In genomic region chr16:50431011-50431981, GRCm38 (mm10) we compare ENCODE assay signal across 8 mouse cellular contexts. TPM values are rescaled to one million over a fixed set of nuclear protein-coding genes. Genes with fewer than 3 reads are reported as not detected.
DNase-seq lines count a peak whose midpoint lies in the region; ATAC-seq lines count a peak whose summit lies in the region.

No protein-coding gene starts in this region.

- H3K9me3 ChIP-seq in embryonic facial prominence, embryonic 11.5 days (replicated peaks; ENCODE audit: control insufficient read depth, low read length): no peaks in the 10 kb centered on the region
- H3K9me3 ChIP-seq in liver, embryonic 13.5 days (replicated peaks): no peaks in the 10 kb centered on the region
- no peaks in the 10 kb centered on the region for H3K9me3 ChIP-seq in stomach, embryonic 14.5 days (ENCODE audit: control insufficient read depth, low read depth, low read length)

- peak; percentile 68 for ATAC-seq in embryonic facial prominence, embryonic 11.5 days (replicated peaks; ENCODE audit: insufficient number of reproducible peaks, low FRiP score, low TSS enrichment, low read depth)
- peak; percentile 66 for ATAC-seq in liver, embryonic 13.5 days (ENCODE audit: low read depth)
- peak; percentile 65 for ATAC-seq in stomach, embryonic 14.5 days (ENCODE audit: insufficient number of reproducible peaks, insufficient read depth, low FRiP score, low read depth)

- peak; percentile 62 to 74 for DNase-seq in B cell, adult 2 months
- DNase-seq in adrenal gland, postnatal 10 days: peak; percentile 73
- DNase-seq in embryonic facial prominence, embryonic 11.5 days (ENCODE audit: low spot score): peak; percentile 57
- peak; percentile 49 to 55 for DNase-seq in heart, adult 9 months (ENCODE audit: low spot score in 2 of 2)
- DNase-seq in kidney, adult 9 months: peak; percentile 55
- peak; percentile 29 for DNase-seq in liver, embryonic 13.5 days
- peak; percentile 74 for DNase-seq in naive thymus-derived CD4-positive, alpha-beta T cell, adult 2 months (ENCODE audit: low read depth)

- H3K36me3 ChIP-seq in embryonic facial prominence, embryonic 11.5 days (replicated peaks; ENCODE audit: control insufficient read depth, insufficient read depth, low read depth, low read length): no peaks in the 10 kb centered on the region
- no peaks in the 10 kb centered on the region for H3K36me3 ChIP-seq in liver, embryonic 13.5 days
- H3K36me3 ChIP-seq in stomach, embryonic 14.5 days (ENCODE audit: control insufficient read depth, insufficient read depth, low read length): no peaks in the 10 kb centered on the region

- H3K4me2 ChIP-seq in embryonic facial prominence, embryonic 11.5 days (ENCODE audit: low read depth, low read length): peak overlapping the region; percentile 98
- H3K4me2 ChIP-seq in liver, embryonic 13.5 days: peak overlapping the region; percentile 100
- H3K4me2 ChIP-seq in stomach, embryonic 14.5 days (replicated peaks; ENCODE audit: low read depth, low read length): peak overlapping the region; percentile 93

- H3K4me1 ChIP-seq in embryonic facial prominence, embryonic 11.5 days (ENCODE audit: control insufficient read depth, insufficient read depth, low read length): no peaks in the 10 kb centered on the region
- H3K4me1 ChIP-seq in liver, embryonic 13.5 days (replicated peaks): peaks cover 21% of the 10 kb centered on the region
- H3K4me1 ChIP-seq in stomach, embryonic 14.5 days (ENCODE audit: control insufficient read depth, insufficient read depth, low read length): 0 out of 2 replicates have a peak, but pooled peaks cover 5% of the 10 kb centered on the region

- H3K4me3 ChIP-seq in embryonic facial prominence, embryonic 11.5 days (ENCODE audit: low read depth, low read length): peak overlapping the region; percentile 93
- H3K4me3 ChIP-seq in liver, embryonic 13.5 days (replicated peaks): peak overlapping the region; percentile 86
- H3K4me3 ChIP-seq in stomach, embryonic 14.5 days (ENCODE audit: low read depth, low read length): peak overlapping the region; percentile 91

- peak overlapping the region; percentile 98 for H3K27ac ChIP-seq in embryonic facial prominence, embryonic 11.5 days (replicated peaks; ENCODE audit: low read depth, low read length)
- H3K27ac ChIP-seq in liver, embryonic 13.5 days: peak overlapping the region; percentile 91
- H3K27ac ChIP-seq in stomach, embryonic 14.5 days (ENCODE audit: low read length): peak overlapping the region; percentile 98

- under 1% methylated on average over 68 of the region's 72 CpGs for WGBS in embryonic facial prominence, embryonic 11.5 days
- WGBS in liver, embryonic 13.5 days (ENCODE audit: insufficient replicate concordance): under 1% methylated on average over 68 of the region's 72 CpGs
- under 1% methylated on average over 57 of the region's 72 CpGs for WGBS in stomach, embryonic 14.5 days

- H3K9ac ChIP-seq in embryonic facial prominence, embryonic 11.5 days (replicated peaks; ENCODE audit: low read length): peak overlapping the region; percentile 94
- peak overlapping the region; percentile 91 for H3K9ac ChIP-seq in liver, embryonic 13.5 days
- peak overlapping the region; percentile 87 for H3K9ac ChIP-seq in stomach, embryonic 14.5 days (replicated peaks; ENCODE audit: low read depth, low read length)

- no peaks in the 10 kb centered on the region for H3K27me3 ChIP-seq in embryonic facial prominence, embryonic 11.5 days (ENCODE audit: control insufficient read depth, insufficient read depth, low read length)
- no peaks in the 10 kb centered on the region for H3K27me3 ChIP-seq in liver, embryonic 13.5 days
- no peaks in the 10 kb centered on the region for H3K27me3 ChIP-seq in stomach, embryonic 14.5 days (ENCODE audit: control insufficient read depth, insufficient read depth, low read length)

RNA-seq across cellular contexts. Expression of gene Bbx, which starts 0.9 kb away (rescaled TPM):
- total RNA-seq in adrenal gland, postnatal 10 days (2021): 10 to 100 TPM; 25.2 to 30.3 TPM
- 30.1 and 33.6 TPM in 2 replicates for polyA plus RNA-seq in embryonic facial prominence, embryonic 11.5 days (2014; fragmentation: Nextera tagmentation; extraction: Ambion mirVana)
- polyA plus RNA-seq in liver, embryonic 13.5 days (2015; fragmentation: Nextera tagmentation; extraction: Ambion mirVana): 8.9 and 9.1 TPM in 2 replicates
- 50.2 and 50.4 TPM in 2 replicates for polyA plus RNA-seq in stomach, embryonic 14.5 days (2014; fragmentation: Nextera tagmentation; extraction: Ambion mirVana)

Comparison
In these comparisons a context has a peak if more than half of its experiments do, and no peak if none do; other contexts are left out.
1. Peak in every context shown above with its lines: DNase-seq, ATAC-seq, H3K4me3 ChIP-seq and H3K27ac ChIP-seq.